Mouse (Mus musculus) cortical plate, adult 2 months (tissue): ENCODE data around the gene Cd82. TPM values are rescaled to one million over a fixed set of nuclear protein-coding genes. Genes with fewer than 3 reads are reported as not detected.

Experiments used
- H3K27ac ChIP-seq: fragments of 200-500 bp; 2 replicates; pipeline ENCODE4 v1.5.1; 2012; ENCODE audit warnings: low read length, control low read depth, inconsistent platforms; ENCODE audit not compliant: insufficient read depth
- H3K4me1 ChIP-seq: fragments of 200-500 bp; 2 replicates; pipeline ENCODE4 v1.6.1; 2011; ENCODE audit warnings: low read length; ENCODE audit not compliant: control insufficient read depth, insufficient read depth
- H3K4me3 ChIP-seq: fragments of 200-500 bp; 2 replicates; pipeline ENCODE4 v1.5.1; 2011; ENCODE audit warnings: mild to moderate bottlenecking, low read length, control low read depth; ENCODE audit not compliant: insufficient read depth
- CTCF ChIP-seq: fragments of 200-500 bp; IDR thresholded peaks from 2 replicates; pipeline ENCODE4 v1.5.1; 2011; ENCODE audit warnings: mild to moderate bottlenecking, control low read depth, low read length; ENCODE audit not compliant: insufficient read depth; ENCODE audit errors: extremely low read depth
- POLR2A ChIP-seq: fragments of 200-500 bp; IDR thresholded peaks from 2 replicates; pipeline ENCODE4 v1.6.1; 2011; ENCODE audit warnings: mild to moderate bottlenecking, low read length, control low read depth; ENCODE audit not compliant: insufficient read depth; ENCODE audit errors: extremely low read depth
- polyA plus RNA-seq: library from polyadenylated mRNA; depleted of rRNA; stranded (reverse); fragments of >200 nt; gene quantifications from 2 replicates; pipeline ENCODE4 v1.2.3, GENCODE M21; 2012; rRNA removed

The Cd82 gene
- polyA plus RNA-seq, 1 experiment: 45.3 TPM

DNA sequence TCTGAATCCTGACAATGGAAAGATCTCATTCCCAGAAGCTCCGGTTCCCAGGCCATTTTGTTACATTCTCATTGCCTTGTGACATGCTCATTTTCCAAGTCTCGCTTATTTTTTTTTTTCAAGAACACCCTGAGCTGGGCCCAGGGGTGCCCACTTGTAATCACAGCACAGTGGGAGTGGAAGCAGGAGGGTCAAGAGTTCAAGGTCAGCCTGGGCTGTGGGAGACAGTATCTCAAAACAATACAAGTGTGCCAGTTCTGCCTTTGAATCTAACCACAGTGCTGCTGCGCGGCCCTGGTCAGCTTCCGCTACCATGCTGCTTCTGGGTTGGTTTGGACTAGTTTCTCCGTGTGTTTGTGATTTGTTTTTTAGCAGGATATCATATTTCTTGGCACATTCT, 59.7 kb downstream of the Cd82 start:
- Histone ChIP-seq H3K4me1 (no peaks in the 10 kb centered on the region), H3K27ac (no peak overlapping the region), H3K4me3 (no peak overlapping the region)
- TF ChIP-seq CTCF (no peak), POLR2A (no peak)

DNA sequence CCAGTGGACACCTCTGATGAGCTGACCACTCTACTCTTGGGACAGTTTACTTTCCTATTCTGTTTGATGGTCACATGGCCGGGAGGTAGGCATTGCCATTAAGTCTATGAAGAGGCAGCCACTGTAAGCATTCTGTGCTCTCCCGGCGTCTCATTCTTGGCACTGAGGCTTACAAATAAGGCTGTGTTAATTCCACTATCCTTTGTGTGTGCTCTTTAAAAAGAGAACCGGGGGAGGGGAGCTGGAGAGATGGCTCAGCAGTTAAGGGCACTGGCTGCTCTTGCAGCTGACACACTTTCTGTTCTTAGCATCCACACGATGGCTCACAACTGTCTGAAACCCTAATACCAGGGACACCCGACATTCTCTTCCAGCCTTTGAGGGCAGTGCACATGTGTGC, 71.7 kb downstream of the Cd82 start:
- Histone ChIP-seq H3K4me3 (no peak overlapping the region), H3K27ac (no peak overlapping the region), H3K4me1 (no peaks in the 10 kb centered on the region)
- TF ChIP-seq CTCF (no peak), POLR2A (no peak)

DNA sequence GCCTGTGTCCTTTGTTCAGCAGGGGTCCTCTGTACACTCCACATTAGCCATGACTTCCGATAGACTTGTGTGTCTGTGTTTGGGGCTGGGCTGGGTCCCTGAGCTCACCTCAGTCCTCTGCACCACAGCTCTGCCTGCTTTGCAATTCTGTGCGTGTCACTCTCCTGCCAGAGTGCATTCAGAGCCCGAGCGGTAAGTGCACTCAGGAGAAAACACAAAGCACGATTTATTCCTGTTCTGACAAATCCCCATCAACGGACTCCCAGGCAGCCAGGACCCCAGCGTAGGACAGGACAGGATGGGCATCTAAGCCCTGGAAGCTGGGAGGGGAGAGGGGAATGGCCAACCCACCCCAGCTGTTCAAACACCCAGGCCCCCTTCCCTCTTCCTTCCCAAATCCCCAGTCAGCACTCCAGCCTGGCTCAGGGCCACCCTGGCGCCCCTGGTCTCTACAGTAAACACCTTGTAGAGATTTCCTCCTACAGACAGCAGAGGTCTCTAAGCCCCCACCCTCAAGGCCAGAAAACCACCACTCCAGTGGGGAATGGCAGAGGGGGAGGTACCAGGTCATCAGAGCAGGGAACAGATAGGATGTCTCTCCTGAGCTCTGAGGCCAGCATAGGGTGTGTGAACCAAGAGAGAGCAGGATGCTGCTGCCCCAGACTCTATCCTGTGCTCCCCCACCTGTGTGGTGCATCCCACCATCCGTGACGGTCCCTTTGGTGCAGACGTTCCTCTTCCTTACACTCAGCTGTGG, 72.6 kb downstream of the Cd82 start:
- Histone ChIP-seq H3K4me3 (no peak overlapping the region), H3K4me1 (no peaks in the 10 kb centered on the region), H3K27ac (no peak overlapping the region)
- TF ChIP-seq POLR2A: no peak
- TF ChIP-seq CTCF: no peak

DNA sequence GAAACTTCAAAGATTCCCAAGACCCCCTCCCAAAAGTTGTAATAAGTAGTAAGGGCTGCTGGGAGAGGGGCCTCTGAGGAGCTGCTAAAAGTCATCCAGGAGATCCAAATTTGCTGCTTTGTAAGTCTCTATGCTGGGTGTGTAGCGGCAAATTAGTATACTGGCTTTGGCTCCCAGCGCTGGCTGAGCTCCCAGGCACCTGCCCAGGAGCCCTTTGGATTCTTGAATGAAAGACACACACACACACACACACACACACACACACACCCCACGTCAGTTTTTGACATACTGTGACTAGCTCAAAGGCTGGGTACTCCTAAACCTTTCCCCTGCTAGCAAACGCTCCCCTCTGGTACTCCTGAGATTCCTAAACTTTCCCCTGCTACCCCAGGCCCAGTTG, 76.0 kb downstream of the Cd82 start:
- no peak for TF ChIP-seq POLR2A
- TF ChIP-seq CTCF: no peak
- H3K4me3 ChIP-seq: no peak overlapping the region
- H3K27ac ChIP-seq: no peak overlapping the region
- H3K4me1 ChIP-seq: no peaks in the 10 kb centered on the region

DNA sequence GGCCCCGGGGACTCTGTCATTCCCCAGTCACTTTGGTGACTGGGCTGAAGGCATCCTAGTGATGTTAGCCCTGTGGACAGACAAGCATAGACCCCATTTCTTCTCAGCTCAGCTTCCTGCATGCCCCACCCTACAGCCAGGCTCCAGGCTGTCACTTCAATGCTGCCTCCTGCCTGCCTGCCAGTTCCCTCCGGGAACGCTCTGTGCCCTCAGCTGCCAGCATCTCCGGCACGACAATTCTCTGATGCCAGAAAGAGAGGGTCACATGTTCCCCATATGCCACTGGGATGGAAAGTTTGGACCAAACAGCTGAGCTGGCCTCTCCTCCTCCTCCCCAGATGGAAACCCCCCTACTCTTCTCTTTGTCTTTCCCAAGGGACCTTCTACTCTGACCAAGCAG, 79.1 kb downstream of the Cd82 start:
- Histone ChIP-seq H3K4me3 (no peak overlapping the region), H3K4me1 (no peaks in the 10 kb centered on the region), H3K27ac (no peak overlapping the region)
- no peak for TF ChIP-seq CTCF
- no peak for TF ChIP-seq POLR2A

DNA sequence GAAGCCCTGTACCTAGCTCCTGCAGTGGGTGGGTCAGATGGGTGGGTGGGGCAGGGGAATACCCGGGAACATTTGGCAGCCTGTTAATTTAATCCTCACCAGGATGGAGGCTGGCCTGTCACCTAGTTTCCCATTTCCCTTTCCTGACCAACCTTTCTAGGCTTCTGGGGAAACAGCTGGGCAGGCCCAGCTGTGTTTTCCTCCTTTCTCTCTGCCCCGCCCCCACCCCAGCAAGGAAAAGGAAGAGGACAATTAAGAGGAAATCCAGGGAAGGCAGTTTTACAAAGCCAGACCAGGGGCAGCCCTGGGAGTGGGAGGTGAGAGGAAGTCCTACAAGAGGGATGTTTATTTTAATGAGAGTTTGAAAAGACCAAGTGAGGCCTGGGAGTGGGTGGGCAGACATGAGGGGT, 82.3 kb downstream of the Cd82 start:
- no peak overlapping the region for H3K4me3 ChIP-seq
- TF ChIP-seq POLR2A (no peak), CTCF (no peak)
- H3K27ac ChIP-seq: no peak overlapping the region
- H3K4me1 ChIP-seq: no peaks in the 10 kb centered on the region

DNA sequence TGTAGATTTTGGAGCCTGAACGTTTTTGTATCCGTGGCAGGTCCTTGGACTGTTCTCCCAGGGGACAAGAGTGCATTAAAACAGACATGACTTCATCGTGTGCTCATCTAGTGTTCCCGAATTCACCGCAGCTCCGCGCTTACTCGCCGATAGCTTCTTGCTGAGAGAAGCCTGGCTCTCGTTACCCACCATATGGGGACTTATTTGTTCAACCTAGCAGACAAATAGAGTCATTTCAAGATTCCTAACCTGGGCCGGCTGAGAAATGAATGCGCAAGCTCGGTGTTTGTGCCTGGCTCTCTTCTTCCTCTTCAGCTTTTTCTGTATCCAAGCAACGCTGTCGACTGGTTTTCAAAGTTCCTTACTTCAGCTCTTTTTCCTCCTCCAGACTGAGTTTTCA, 85.1 kb downstream of the Cd82 start:
- no peak for TF ChIP-seq POLR2A
- TF ChIP-seq CTCF: no peak
- Histone ChIP-seq H3K4me3 (no peak overlapping the region), H3K27ac (no peak overlapping the region), H3K4me1 (no peaks in the 10 kb centered on the region)

DNA sequence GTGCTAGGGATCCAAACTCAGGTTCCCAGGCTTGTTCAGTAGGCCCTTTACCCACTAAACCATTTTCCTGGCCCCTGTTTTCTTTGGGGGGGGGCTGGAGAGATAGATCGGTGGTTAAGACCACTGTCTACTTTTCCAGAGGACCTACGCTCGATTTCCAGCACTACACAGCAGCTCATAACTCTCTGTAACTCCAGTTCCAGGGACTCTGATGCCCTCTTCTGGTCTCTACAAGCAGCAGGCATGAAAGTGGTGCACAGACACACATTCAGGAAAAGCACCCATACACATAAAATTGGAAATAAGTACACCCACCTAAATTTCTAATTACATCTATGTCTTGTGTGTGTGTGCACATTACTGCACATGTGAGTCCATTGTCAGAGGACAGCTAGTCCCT, 85.8 kb downstream of the Cd82 start:
- Histone ChIP-seq H3K4me3 (no peak overlapping the region), H3K27ac (no peak overlapping the region), H3K4me1 (no peaks in the 10 kb centered on the region)
- TF ChIP-seq POLR2A: no peak
- no peak for TF ChIP-seq CTCF

DNA sequence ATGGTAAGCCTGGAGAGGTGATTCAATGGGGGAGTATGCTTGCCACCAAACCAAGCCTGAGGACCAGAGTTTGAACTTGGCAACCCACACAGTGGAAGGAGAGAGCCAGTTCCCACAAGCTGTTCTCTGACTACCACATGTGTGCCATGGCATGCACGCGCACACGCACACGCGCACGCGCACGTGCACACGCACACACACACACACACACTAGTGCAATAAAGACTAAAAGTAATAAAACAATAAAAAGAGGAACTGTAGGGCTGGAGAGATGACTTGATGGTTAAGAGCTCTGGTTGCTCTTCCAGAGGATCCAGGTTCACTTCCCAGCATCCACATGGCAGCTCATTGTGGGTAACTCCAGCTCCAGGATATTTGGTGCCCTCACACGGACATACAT, 90.1 kb downstream of the Cd82 start:
- H3K4me1 ChIP-seq: no peaks in the 10 kb centered on the region
- no peak overlapping the region for H3K27ac ChIP-seq
- no peak for TF ChIP-seq CTCF
- no peak for TF ChIP-seq POLR2A
- H3K4me3 ChIP-seq: no peak overlapping the region

DNA sequence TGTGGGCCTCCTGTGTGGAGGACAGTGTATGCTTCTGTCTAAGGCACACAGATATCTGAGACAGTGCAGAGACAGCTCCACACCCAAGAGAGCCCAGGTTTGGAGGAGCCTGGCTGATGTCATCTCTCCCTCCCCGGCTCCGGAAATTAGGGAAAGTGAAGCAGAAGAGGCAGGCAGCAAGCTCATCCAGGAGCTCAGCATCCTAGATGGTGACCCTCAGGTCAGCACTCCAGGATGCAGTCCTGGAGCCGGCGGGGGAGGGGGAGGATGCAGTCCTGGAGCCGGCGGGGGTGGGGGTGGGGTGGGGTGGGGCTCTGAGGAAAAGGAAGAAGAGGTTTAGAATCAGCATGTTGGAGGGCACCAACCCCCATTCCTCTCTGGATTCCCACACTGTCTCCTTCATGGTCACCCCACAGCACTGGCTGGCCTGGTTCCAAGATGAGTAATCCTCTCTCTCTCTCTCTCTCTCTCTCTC, 90.8 kb downstream of the Cd82 start:
- H3K27ac ChIP-seq: no peak overlapping the region
- no peak for TF ChIP-seq CTCF
- no peak for TF ChIP-seq POLR2A

More for the DNA sequence above, 90.8 kb downstream of the Cd82 start:
- H3K4me3 ChIP-seq: no peak overlapping the region
- no peaks in the 10 kb centered on the region for H3K4me1 ChIP-seq

Other genes starting within 250 kb of the Cd82 start
- gene Tspan18, start 128.6 kb downstream of the Cd82 start, polyA plus RNA-seq: 1.7 and 3.3 TPM in 2 replicates
- not detected in 2 replicates for gene Gm10803, start 97.4 kb upstream of the Cd82 start, polyA plus RNA-seq
- gene Alx4, start 179.2 kb upstream of the Cd82 start, polyA plus RNA-seq: 0.68 and 0.77 TPM in 2 replicates